Mouse (Mus musculus): ENCODE measurements at regions not wholly inside any gene's neighbourhood (a gene's known extent, or its start where the extent isn't known, plus 50 kb on each side); places are given as distances from the start of the nearest gene placed in this dataset.

- no peak overlapping the region for H3K27ac ChIP-seq
- no peak overlapping the region for H3K4me2 ChIP-seq (replicated peaks)
- H3K36me3 ChIP-seq, result no peaks in the 10 kb centered on the region
- no peaks in the 10 kb centered on the region for H3K4me1 ChIP-seq
- no peak for ATAC-seq (ENCODE audit: low FRiP score)
- no peaks in the 10 kb centered on the region for H3K27me3 ChIP-seq
- WGBS, result 48% methylated on average over 3 of the region's 3 CpGs
- H3K4me3 ChIP-seq, result no peak overlapping the region
- H3K9me3 ChIP-seq (replicated peaks), result no peaks in the 10 kb centered on the region
- no peak overlapping the region for H3K9ac ChIP-seq
Measured at GRCm38 (mm10) chr9:92045472-92045905, 147.2 kb upstream of the Plscr5 start.

DNA sequence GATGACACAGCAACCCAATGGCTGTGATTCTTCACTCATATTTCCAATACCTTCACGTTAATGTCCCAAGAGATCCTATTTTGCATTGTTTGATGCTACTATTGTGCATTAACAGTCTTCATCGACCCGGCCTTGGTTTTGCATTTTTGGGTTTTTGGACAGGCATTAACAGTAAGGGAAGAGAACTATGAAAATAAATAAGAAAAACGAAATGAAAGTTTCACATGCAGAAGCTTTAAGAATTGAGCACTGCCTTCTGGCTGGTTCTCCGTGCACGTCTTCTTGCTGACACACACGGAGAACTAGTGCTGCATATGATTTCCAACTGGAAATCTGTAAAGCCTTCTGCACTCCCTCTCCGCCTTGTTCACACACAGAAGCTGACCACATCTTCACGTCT, 148.6 kb upstream of the Plscr5 start:
- H3K27ac ChIP-seq, result no peak overlapping the region
- no peaks in the 10 kb centered on the region for H3K9me3 ChIP-seq (replicated peaks)
- no peaks in the 10 kb centered on the region for H3K4me1 ChIP-seq
- no peaks in the 10 kb centered on the region for H3K36me3 ChIP-seq
- no peak overlapping the region for H3K9ac ChIP-seq
- H3K4me3 ChIP-seq, result no peak overlapping the region
- no peak overlapping the region for H3K4me2 ChIP-seq (replicated peaks)
- no peak for ATAC-seq (ENCODE audit: low FRiP score)
- H3K27me3 ChIP-seq, result no peaks in the 10 kb centered on the region
- WGBS, result 79% methylated on average over 9 of the region's 9 CpGs

DNA sequence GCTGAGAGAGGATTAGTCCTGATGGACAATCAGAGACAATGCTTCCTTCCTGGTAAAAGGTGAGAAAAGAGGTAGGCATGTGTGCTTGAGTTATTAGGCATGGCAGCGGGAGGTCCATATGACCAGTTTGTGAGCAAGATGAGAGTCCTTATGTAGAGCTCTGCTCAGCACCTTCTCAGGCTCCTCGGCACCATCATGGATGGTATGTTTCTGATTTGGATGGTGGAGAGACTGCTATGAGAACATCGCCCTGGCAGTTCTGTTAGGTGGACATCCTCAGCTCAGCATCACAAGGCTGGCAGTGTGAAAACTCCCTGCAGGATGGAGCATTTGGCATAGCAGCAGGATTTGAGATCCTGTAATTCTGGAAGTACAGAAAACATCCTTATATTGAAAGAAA, 176.2 kb upstream of the Plscr5 start:
- H3K4me1 ChIP-seq, result no peaks in the 10 kb centered on the region
- H3K4me3 ChIP-seq, result no peak overlapping the region
- 91% methylated on average over 3 of the region's 3 CpGs for WGBS
- H3K9me3 ChIP-seq (replicated peaks), result no peaks in the 10 kb centered on the region
- no peaks in the 10 kb centered on the region for H3K27me3 ChIP-seq
- no peaks in the 10 kb centered on the region for H3K36me3 ChIP-seq
- no peak overlapping the region for H3K9ac ChIP-seq
- no peak overlapping the region for H3K27ac ChIP-seq
- no peak for ATAC-seq (ENCODE audit: low FRiP score)
- no peak overlapping the region for H3K4me2 ChIP-seq (replicated peaks)

DNA sequence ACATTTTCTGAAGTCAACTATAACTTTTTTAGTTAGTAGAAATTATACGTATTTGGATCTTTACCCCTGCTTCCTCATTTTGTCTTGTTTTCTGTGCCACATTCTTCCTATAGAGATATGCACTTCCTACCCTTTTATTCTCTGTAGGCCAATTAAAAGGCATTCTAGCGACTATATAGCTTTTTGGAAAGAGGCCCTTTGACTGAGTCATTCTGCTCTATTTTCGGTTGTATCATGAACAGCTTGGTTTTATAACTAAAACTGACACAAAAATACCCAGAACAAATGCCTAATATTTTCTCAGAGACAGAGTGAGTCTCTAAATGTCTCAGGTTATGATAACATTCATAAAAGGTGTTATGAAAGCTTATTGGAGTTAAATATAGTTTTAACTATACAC, 176.8 kb upstream of the Plscr5 start:
- Histone ChIP-seq H3K9ac (no peak overlapping the region), H3K4me3 (no peak overlapping the region), H3K4me2 (replicated peaks) (no peak overlapping the region), H3K27me3 (no peaks in the 10 kb centered on the region), H3K27ac (no peak overlapping the region), H3K4me1 (no peaks in the 10 kb centered on the region), H3K36me3 (no peaks in the 10 kb centered on the region), H3K9me3 (replicated peaks) (no peaks in the 10 kb centered on the region)
- no peak for ATAC-seq (ENCODE audit: low FRiP score)
- WGBS, result 81% methylated on average over 3 of the region's 3 CpGs

DNA sequence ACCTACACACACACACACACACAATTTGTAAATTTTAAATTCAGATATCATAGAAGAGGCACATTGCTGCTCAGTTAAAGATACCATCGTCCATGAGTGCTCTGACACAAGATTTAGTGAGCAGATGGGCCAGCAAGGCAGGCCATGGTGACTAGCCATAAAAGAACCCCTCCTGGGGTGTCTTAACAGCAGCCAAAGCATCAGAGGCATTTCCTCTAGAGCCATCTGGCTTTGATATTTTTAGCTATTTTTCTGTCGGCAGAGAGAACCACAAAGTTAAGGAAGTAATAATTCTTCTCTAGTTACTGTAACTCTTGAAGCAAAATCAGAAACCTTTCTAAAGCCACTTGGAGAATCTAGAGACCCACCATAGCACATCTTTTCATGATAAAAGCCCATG, 204.5 kb upstream of the Plscr5 start:
- ATAC-seq (ENCODE audit: low FRiP score), result no peak
- Histone ChIP-seq H3K4me2 (replicated peaks) (no peak overlapping the region), H3K4me1 (no peaks in the 10 kb centered on the region), H3K27ac (no peak overlapping the region), H3K36me3 (no peaks in the 10 kb centered on the region), H3K27me3 (no peaks in the 10 kb centered on the region), H3K4me3 (no peak overlapping the region), H3K9me3 (replicated peaks) (no peaks in the 10 kb centered on the region; the same call in 1 of the 2 replicates), H3K9ac (no peak overlapping the region)
- 65% methylated on average over 2 of the region's 2 CpGs for WGBS

DNA sequence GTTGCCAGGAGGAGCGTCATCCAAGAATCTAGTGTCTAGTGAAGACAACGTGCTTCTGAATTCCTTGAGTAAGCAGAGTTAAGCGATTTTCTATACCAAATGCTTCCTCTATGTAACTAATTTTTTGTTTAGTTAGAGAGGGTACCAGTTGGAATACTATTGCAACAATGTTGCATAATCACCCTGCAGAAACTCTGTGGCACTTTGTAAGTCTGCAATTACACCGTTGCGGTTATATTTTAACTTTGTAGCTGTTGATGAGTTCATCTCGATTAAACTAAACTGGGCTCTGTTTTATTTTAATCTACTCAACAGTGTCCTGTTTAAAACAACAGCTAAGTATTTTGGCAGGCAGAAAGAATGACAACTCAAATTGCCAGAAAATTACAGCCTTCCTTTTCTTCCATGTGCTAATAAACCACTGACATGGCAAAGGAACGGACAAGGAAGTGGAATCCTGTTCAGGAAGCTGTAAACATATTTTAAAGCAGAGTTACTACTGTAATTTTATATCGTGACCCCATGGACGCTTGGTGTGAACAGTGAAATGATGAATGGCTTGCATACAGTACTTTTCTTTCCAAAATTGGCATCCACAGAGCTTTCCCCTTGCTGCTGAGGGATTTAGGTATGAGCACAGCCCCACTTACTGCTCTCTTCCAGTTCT, 210.6 kb upstream of the Plscr5 start:
- no peak overlapping the region for H3K27ac ChIP-seq
- H3K4me2 ChIP-seq (replicated peaks), result no peak overlapping the region
- no peak for ATAC-seq (ENCODE audit: low FRiP score)
- no peaks in the 10 kb centered on the region for H3K36me3 ChIP-seq
- no peaks in the 10 kb centered on the region for H3K27me3 ChIP-seq
- H3K4me1 ChIP-seq, result no peaks in the 10 kb centered on the region
- no peak overlapping the region for H3K9ac ChIP-seq
- WGBS, result 77% methylated on average over 9 of the region's 9 CpGs
- no peak overlapping the region for H3K4me3 ChIP-seq
- H3K9me3 ChIP-seq (replicated peaks), result no peaks in the 10 kb centered on the region; the same call in 1 of the 2 replicates

GRCm38 (mm10) chr9:91981499-91981898, 211.2 kb upstream of the Plscr5 start:
- Histone ChIP-seq H3K9ac (no peak overlapping the region), H3K9me3 (replicated peaks) (no peaks in the 10 kb centered on the region; the same call in 1 of the 2 replicates), H3K27me3 (no peaks in the 10 kb centered on the region), H3K36me3 (no peaks in the 10 kb centered on the region), H3K4me2 (replicated peaks) (no peak overlapping the region), H3K4me1 (no peaks in the 10 kb centered on the region), H3K4me3 (no peak overlapping the region), H3K27ac (no peak overlapping the region)
- WGBS, result 87% methylated on average over 3 of the region's 3 CpGs
- no peak for ATAC-seq (ENCODE audit: low FRiP score)

- 76% methylated on average over 2 of the region's 2 CpGs for WGBS
- no peak for ATAC-seq (ENCODE audit: low FRiP score)
- H3K27me3 ChIP-seq, result no peaks in the 10 kb centered on the region
Measured at GRCm38 (mm10) chr9:91964051-91964450, 228.7 kb upstream of the Plscr5 start.

DNA sequence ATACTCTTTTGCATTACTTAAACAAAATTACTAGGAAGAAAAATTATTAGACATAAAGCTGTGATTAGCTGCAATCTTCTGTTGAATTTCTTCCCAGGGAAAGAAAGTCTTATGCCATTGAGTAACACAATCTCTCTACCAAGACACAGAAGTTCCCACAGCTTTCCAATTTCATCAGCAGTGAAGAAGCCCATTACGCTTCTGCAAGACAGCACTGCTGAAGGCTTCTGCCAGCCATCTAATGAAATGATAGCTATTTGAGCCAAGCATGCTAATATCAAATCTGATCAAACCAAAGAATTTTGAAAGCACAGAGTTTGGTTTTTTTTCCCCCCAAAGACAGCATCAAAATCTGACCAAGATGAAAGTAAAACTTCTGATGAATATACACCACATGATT, 230.0 kb upstream of the Plscr5 start:
- no peak overlapping the region for H3K4me2 ChIP-seq (replicated peaks)
- H3K27me3 ChIP-seq, result no peaks in the 10 kb centered on the region
- H3K4me1 ChIP-seq, result no peaks in the 10 kb centered on the region
- no peak overlapping the region for H3K27ac ChIP-seq
- no peak overlapping the region for H3K9ac ChIP-seq
- no peaks in the 10 kb centered on the region for H3K9me3 ChIP-seq (replicated peaks)
- no peak for ATAC-seq (ENCODE audit: low FRiP score)
- 79% methylated on average over 1 of the region's 1 CpGs for WGBS
- no peak overlapping the region for H3K4me3 ChIP-seq
- H3K36me3 ChIP-seq, result no peaks in the 10 kb centered on the region

More at GRCm38 (mm10) chr9:91964051-91964450, 228.7 kb upstream of the Plscr5 start:
- Histone ChIP-seq H3K27ac (no peak overlapping the region), H3K9ac (no peak overlapping the region), H3K4me2 (replicated peaks) (no peak overlapping the region), H3K4me1 (no peaks in the 10 kb centered on the region), H3K4me3 (no peak overlapping the region), H3K9me3 (replicated peaks) (no peaks in the 10 kb centered on the region), H3K36me3 (no peaks in the 10 kb centered on the region)

- Histone ChIP-seq H3K4me3 (no peak overlapping the region), H3K4me2 (replicated peaks) (no peak overlapping the region), H3K4me1 (no peaks in the 10 kb centered on the region), H3K36me3 (no peaks in the 10 kb centered on the region), H3K9me3 (replicated peaks) (no peaks in the 10 kb centered on the region), H3K27ac (no peak overlapping the region), H3K9ac (no peak overlapping the region), H3K27me3 (no peaks in the 10 kb centered on the region)
- ATAC-seq (ENCODE audit: low FRiP score), result no peak
- 86% methylated on average over 1 of the region's 1 CpGs for WGBS
Measured at GRCm38 (mm10) chr9:91961666-91962065, 231.1 kb upstream of the Plscr5 start.

DNA sequence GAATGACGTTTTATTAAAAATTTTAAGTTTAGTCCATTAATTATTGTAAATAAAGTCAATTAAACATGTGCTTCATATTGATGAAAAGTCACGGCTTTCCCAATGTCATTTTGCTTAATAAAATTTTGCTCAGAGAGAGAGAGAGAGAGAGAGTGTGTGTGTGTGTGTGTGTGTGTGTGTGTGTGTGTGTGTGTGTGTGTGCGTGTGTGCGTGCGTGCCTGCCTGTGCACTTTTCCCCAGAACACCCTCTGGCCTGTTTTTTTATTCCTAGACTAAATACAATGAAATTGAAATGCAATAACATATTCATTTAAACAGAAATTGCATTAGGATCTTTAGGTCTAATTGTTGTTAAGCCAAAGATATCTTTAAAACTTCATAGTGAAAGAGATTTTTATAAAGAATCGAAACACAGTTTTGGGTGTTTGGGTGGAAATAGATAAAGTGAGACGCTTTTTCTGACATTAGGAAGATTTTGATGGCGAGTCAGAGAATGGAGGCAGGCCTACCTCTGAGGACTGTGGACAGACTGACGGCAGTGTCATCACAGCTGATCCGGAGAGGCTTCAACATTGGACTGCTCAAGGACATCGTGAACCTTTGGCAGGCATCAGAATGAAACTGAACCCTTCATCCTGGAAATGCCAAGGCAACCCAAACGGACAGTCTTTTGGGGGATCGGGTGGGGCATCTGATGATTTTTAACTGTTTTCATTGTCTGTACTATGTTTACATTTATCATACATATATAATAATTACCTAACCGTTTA, 232.0 kb upstream of the Plscr5 start:
- H3K27ac ChIP-seq, result no peak overlapping the region
- H3K9ac ChIP-seq, result no peak overlapping the region
- H3K4me1 ChIP-seq, result no peaks in the 10 kb centered on the region
- no peak overlapping the region for H3K4me3 ChIP-seq
- ATAC-seq (ENCODE audit: low FRiP score), result no peak
- H3K9me3 ChIP-seq (replicated peaks), result no peaks in the 10 kb centered on the region
- no peak overlapping the region for H3K4me2 ChIP-seq (replicated peaks)
- H3K27me3 ChIP-seq, result no peaks in the 10 kb centered on the region
- H3K36me3 ChIP-seq, result no peaks in the 10 kb centered on the region
- 83% methylated on average over 14 of the region's 14 CpGs for WGBS

- Histone ChIP-seq H3K36me3 (no peaks in the 10 kb centered on the region), H3K27ac (no peak overlapping the region), H3K4me1 (no peaks in the 10 kb centered on the region), H3K4me3 (no peak overlapping the region), H3K4me2 (replicated peaks) (no peak overlapping the region), H3K9ac (no peak overlapping the region), H3K27me3 (no peaks in the 10 kb centered on the region), H3K9me3 (replicated peaks) (no peaks in the 10 kb centered on the region)
- ATAC-seq (ENCODE audit: low FRiP score), result no peak
- 20% methylated on average over 1 of the region's 1 CpGs for WGBS
Measured at GRCm38 (mm10) chr9:91959592-91959991, 233.1 kb upstream of the Plscr5 start.

- Histone ChIP-seq H3K4me1 (no peaks in the 10 kb centered on the region), H3K9ac (no peak overlapping the region), H3K4me2 (replicated peaks) (no peak overlapping the region), H3K27me3 (no peaks in the 10 kb centered on the region), H3K27ac (no peak overlapping the region), H3K9me3 (replicated peaks) (no peaks in the 10 kb centered on the region), H3K36me3 (no peaks in the 10 kb centered on the region), H3K4me3 (no peak overlapping the region)
- WGBS, result 73% methylated on average over 3 of the region's 3 CpGs
- no peak for ATAC-seq (ENCODE audit: low FRiP score)
Measured at GRCm38 (mm10) chr9:91959076-91959475, 233.7 kb upstream of the Plscr5 start.
